Mouse (Mus musculus) intestine, embryonic 14.5 days (tissue): ENCODE measurements around the gene Arid1b. TPM values are rescaled to one million over a fixed set of nuclear protein-coding genes. Genes with fewer than 3 reads are reported as not detected.

ENCODE experiments used
- ATAC-seq: fragments of 200-750 bp; cut with Nextera tagmentation; replicated peaks from 2 replicates; pipeline ENCODE4 v1.8.0; 2017; ENCODE audit warnings: low read depth, moderate number of reproducible peaks, moderate TSS enrichment, moderate library complexity; ENCODE audit not compliant: low FRiP score, low TSS enrichment
- DNase-seq: peaks from one replicate; pipeline ENCODE4 v3.0.0-alpha.2; 2018; ENCODE audit warnings: low spot score
- H3K27ac ChIP-seq: fragments of 300-500 bp; sonication (generic); 2 replicates; pipeline ENCODE4 v1.5.1; 2014; ENCODE audit warnings: low read depth, mild to moderate bottlenecking, control low read depth
- H3K27me3 ChIP-seq: fragments of 300-500 bp; sonication (generic); replicated peaks from 2 replicates; pipeline ENCODE4 v1.6.1; 2014; ENCODE audit warnings: low read length, control low read depth; ENCODE audit not compliant: control insufficient read depth, insufficient read depth
- H3K36me3 ChIP-seq: fragments of 300-500 bp; sonication (generic); 2 replicates; pipeline ENCODE4 v1.6.1; 2014; ENCODE audit warnings: low read length, control low read depth; ENCODE audit not compliant: control insufficient read depth, insufficient read depth
- H3K4me1 ChIP-seq: fragments of 300-500 bp; sonication (generic); replicated peaks from 2 replicates; pipeline ENCODE4 v1.6.1; 2014; ENCODE audit warnings: low read length, control low read depth, mixed read lengths; ENCODE audit not compliant: control insufficient read depth, insufficient read depth
- H3K4me2 ChIP-seq: fragments of 300-500 bp; sonication (generic); 2 replicates; pipeline ENCODE4 v1.6.1; 2014; ENCODE audit warnings: low read length
- H3K4me3 ChIP-seq: fragments of 300-500 bp; sonication (generic); 2 replicates; pipeline ENCODE4 v1.5.1; 2014; ENCODE audit warnings: low read depth, low read length, control low read depth, mixed read lengths
- H3K9ac ChIP-seq: fragments of 300-500 bp; sonication (generic); 2 replicates; pipeline ENCODE4 v1.6.1; 2014; ENCODE audit warnings: mild to moderate bottlenecking, low read length
- H3K9me3 ChIP-seq: fragments of 300-500 bp; sonication (generic); 2 replicates; pipeline ENCODE4 v1.6.1; 2016; ENCODE audit warnings: low read length, control low read depth; ENCODE audit not compliant: control insufficient read depth
- WGBS: fragments of 180-500 bp; shearing (Covaris S2); extraction: QIAGEN DNeasy Blood & Tissue Kit; methylation state at CpG from one replicate; pipeline ENCODE4 v1.1.7; 2014; 5-methylcytosine and 5-hydroxymethylcytosine counted together
- polyA plus RNA-seq: library from polyadenylated mRNA; unstranded; fragments of >200 nt; fragmentation: Nextera tagmentation; extraction: Ambion mirVana; gene quantifications from 2 replicates; pipeline ENCODE4 v1.2.1, GENCODE M21; 2014

Arid1b gene
- polyA plus RNA-seq, 1 experiment from 2014 or later, result 16.4 TPM

DNA sequence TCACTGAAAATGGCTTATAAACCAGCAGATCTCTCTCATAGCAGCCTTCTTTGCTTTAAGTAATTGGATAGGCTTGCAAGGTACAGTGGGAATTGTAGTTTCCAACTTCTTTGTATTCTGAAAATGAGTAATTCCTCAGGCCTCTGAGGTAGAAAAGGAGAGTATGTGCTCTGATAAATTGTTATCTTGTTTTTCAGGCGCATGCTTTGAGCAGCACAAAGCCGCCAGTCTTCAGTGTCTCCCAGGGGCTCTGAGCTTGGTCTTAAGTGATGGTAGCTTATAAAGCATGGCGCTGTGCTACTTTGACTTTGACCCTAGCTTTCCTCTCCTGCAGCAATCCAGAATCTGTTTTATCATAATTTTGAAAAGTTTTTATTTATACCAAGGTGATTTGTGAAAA lies 76.3 kb downstream of the Arid1b start:
- no peaks in the 10 kb centered on the region for H3K36me3 ChIP-seq
- peaks cover 29% of the 10 kb centered on the region; the same call in 1 of the 2 replicates for H3K4me1 ChIP-seq
- DNase-seq (no peak), ATAC-seq (no peak)
- WGBS, result 57% methylated on average over 3 of the region's 3 CpGs
- no peak overlapping the region for H3K4me3 ChIP-seq
- no peaks in the 10 kb centered on the region for H3K9me3 ChIP-seq
- no peak overlapping the region for H3K4me2 ChIP-seq
- no peak overlapping the region for H3K27ac ChIP-seq
- no peaks in the 10 kb centered on the region for H3K27me3 ChIP-seq
- H3K9ac ChIP-seq, result no peak overlapping the region

DNA sequence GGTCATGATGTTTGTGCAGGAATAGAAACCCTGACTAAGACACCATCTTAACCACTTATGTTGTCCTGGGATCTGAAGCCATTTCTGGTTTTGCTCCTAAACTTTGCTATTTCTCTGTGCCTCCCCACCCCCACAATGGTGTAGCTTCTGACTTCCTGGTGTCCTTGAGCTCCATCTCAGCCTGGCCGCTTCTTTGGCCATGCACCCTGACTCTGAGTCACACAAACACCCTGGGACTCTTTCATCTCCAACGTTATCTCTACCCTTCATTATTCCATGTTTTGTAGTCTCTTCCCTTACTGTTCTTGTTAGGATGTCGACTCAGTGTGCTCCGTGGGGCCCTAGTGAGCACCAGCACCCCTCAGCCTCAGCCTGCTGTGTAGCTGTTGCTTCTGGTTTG lies 78.4 kb downstream of the Arid1b start:
- H3K27ac ChIP-seq, result no peak overlapping the region
- H3K36me3 ChIP-seq, result no peaks in the 10 kb centered on the region
- no peak overlapping the region for H3K4me2 ChIP-seq
- H3K4me3 ChIP-seq, result no peak overlapping the region
- H3K9ac ChIP-seq, result no peak overlapping the region
- no peak for DNase-seq
- WGBS, result 69% methylated on average over 4 of the region's 4 CpGs
- H3K9me3 ChIP-seq, result no peaks in the 10 kb centered on the region
- peaks cover 19% of the 10 kb centered on the region; the same call in 1 of the 2 replicates for H3K4me1 ChIP-seq
- ATAC-seq, result no peak
- no peaks in the 10 kb centered on the region for H3K27me3 ChIP-seq

DNA sequence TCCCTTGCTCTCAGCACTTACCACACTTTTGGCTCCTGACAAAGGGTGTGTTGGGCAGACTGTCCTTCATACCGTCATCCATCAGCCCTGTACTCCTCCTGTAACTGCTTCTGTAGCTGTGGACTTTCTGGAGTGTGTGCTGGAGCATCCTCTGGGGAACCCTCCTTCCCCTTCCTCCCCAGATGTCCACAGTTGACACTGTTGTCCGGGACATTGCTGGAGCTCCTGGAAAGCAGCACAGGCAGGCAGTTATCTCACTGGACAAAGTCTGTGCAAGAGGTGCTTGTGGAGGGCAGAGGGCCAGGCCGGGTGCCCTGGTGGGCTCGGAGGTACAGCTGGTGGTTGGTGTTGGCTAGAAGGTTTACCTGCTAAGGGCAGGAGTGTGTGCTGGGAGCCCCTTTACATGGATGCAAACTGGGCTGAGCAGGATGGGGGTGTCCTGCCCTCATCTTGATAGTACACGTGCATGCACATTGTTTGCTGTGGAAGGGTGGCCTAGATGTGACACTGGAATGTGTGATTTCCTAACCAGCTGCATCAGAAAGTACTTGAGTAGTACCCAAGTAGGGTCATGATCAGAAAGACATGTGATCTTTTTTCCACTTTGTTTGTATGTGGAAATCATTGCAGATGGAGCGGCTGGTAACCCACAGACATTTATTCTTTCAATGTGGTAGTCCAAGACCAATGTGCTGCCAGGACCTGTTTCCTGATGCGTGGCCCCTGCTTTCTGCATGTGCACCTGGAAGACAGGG lies 80.8 kb downstream of the Arid1b start:
- no peak for ATAC-seq
- WGBS, result 70% methylated on average over 7 of the region's 7 CpGs
- no peaks in the 10 kb centered on the region for H3K36me3 ChIP-seq
- no peak overlapping the region for H3K9ac ChIP-seq
- no peaks in the 10 kb centered on the region for H3K9me3 ChIP-seq
- no peak overlapping the region for H3K4me2 ChIP-seq
- no peak for DNase-seq
- H3K4me1 ChIP-seq, result peaks cover 5% of the 10 kb centered on the region; the same call in 1 of the 2 replicates
- no peak overlapping the region for H3K27ac ChIP-seq
- H3K4me3 ChIP-seq, result no peak overlapping the region
- H3K27me3 ChIP-seq, result no peaks in the 10 kb centered on the region

DNA sequence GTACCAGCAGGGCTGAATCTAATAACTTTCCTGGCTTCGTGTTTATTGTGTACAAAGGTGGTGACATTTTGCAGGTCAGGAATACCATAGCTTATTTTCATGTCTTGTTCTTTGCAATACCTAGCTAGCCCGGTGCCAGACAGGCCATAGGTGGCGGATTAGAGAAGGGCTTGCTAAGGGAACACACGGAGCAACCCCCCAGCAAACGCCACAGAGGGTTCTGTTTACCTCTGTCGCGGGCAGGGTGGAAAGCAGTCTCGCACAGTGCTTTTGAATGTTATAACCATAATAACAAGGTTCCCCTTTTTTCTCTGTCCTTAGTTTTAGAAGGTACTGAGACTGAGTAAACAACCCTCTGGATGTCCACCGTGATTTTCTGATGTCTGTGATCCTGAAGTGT lies 83.9 kb downstream of the Arid1b start:
- DNase-seq (no peak), ATAC-seq (no peak)
- Histone ChIP-seq H3K36me3 (no peaks in the 10 kb centered on the region), H3K27ac (no peak overlapping the region), H3K4me1 (peaks cover 22% of the 10 kb centered on the region), H3K9me3 (no peaks in the 10 kb centered on the region), H3K4me2 (no peak overlapping the region), H3K9ac (no peak overlapping the region), H3K27me3 (no peaks in the 10 kb centered on the region), H3K4me3 (no peak overlapping the region)
- 48% methylated on average over 9 of the region's 9 CpGs for WGBS

DNA sequence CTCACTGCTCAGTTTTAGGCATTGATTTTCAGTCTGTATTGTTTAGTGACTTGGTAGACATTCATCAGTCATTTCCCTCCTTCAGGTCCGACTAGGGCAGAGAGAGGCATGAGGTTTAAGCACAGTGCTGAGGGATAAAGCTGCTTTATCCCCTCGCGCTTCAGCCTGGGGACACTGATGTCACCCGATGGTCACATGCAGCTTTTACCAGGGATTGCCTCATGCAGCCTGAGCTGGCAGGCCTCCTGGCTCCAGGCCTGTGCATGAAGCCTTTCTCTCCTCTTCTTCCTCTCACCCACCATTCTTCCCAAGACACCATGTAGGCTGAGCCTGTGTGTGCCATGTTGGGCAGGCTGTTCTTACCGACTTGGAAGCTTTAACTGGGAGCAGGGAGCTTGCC lies 84.4 kb downstream of the Arid1b start:
- Histone ChIP-seq H3K4me1 (peaks cover 23% of the 10 kb centered on the region), H3K4me2 (no peak overlapping the region), H3K9ac (no peak overlapping the region), H3K4me3 (no peak overlapping the region), H3K27me3 (no peaks in the 10 kb centered on the region), H3K27ac (no peak overlapping the region), H3K9me3 (no peaks in the 10 kb centered on the region), H3K36me3 (no peaks in the 10 kb centered on the region)
- 71% methylated on average over 5 of the region's 5 CpGs for WGBS
- no peak for DNase-seq
- no peak for ATAC-seq

DNA sequence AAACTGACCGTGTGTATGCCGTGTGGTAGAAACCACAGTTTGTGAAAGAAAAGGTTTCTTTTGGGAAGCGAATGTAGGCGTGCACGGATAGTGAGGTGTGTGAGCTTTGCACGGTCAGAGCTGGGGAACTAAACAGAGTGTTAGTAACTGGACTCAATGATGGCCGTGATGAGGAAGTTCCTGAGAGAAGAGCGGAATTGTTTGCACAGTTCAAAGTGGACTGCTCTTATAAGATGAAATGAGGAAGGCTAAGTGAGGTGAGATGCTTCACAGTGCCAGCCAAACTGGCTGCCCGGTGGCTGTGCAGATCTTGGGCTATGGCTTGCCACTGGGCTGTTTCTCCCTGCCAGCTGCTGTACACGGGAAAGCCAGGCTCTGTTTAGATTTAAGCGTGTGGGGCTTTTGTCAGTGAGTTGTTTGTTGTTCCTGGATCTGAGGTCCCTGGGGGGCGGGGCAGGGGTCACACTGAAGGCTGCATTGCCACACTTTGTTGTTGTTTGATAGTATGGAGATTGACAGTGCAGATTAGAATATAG lies 86.8 kb downstream of the Arid1b start:
- 45% methylated on average over 12 of the region's 12 CpGs for WGBS
- H3K4me3 ChIP-seq, result no peak overlapping the region

DNA sequence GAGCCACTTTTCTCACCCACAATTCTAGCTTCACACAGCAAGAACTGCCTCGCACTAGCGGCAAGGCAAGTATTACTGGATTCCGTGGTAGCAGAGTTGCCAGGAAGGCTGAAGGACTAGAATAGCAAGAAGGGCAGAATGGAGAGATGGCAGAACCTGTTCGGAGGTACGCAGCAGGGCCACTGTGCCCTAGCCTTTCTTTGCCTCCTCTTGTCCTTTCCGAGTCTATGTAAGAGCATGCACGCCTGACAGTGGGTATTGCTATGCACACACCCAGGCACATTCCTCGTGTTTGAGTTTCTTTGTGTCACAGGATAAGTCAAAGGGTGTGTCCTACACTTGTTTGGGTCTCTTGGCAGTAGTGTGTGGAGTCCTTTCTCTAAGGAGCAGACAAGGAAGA lies 88.1 kb downstream of the Arid1b start:
- no peak; the same call in 1 of the 2 replicates for ATAC-seq
- 84% methylated on average over 8 of the region's 8 CpGs for WGBS
- H3K27ac ChIP-seq, result no peak overlapping the region
- no peak overlapping the region for H3K4me2 ChIP-seq
- no peaks in the 10 kb centered on the region for H3K27me3 ChIP-seq
- H3K9ac ChIP-seq, result no peak overlapping the region
- peaks cover 54% of the 10 kb centered on the region for H3K4me1 ChIP-seq
- no peak overlapping the region for H3K4me3 ChIP-seq
- no peaks in the 10 kb centered on the region for H3K9me3 ChIP-seq
- no peaks in the 10 kb centered on the region for H3K36me3 ChIP-seq
- no peak for DNase-seq

More for the DNA sequence above, 86.8 kb downstream of the Arid1b start:
- H3K9me3 ChIP-seq, result no peaks in the 10 kb centered on the region
- H3K27me3 ChIP-seq, result no peaks in the 10 kb centered on the region
- H3K4me1 ChIP-seq, result peaks cover 45% of the 10 kb centered on the region
- no peaks in the 10 kb centered on the region for H3K36me3 ChIP-seq
- no peak for DNase-seq
- H3K4me2 ChIP-seq, result no peak overlapping the region
- no peak overlapping the region for H3K27ac ChIP-seq
- H3K9ac ChIP-seq, result no peak overlapping the region
- 0 out of 2 replicates have a peak, but pooled peaks have one; percentile 17 for ATAC-seq

DNA sequence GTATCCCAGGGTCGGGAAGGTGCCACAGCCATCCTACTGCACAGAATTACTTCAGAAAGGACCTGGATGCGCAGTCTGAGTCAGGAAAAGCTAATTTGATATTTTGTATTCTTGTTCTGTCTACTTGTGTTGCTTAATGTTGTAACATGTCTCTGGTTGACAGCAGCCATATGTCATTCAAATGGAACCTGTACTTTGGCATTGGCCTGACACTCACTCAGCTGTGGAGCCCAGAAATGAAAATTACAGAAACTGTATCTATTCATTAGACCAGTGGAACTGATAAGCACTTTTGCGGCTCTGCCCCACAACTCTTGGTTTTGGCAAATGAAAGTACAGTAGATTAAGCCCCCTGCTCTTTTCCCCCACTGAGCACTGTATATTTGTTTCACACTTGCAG lies 89.4 kb downstream of the Arid1b start:
- H3K4me2 ChIP-seq, result no peak overlapping the region
- WGBS, result 77% methylated on average over 3 of the region's 3 CpGs
- no peak overlapping the region for H3K4me3 ChIP-seq
- H3K9me3 ChIP-seq, result no peaks in the 10 kb centered on the region
- H3K36me3 ChIP-seq, result no peaks in the 10 kb centered on the region
- H3K4me1 ChIP-seq, result peaks cover 54% of the 10 kb centered on the region
- H3K27ac ChIP-seq, result no peak overlapping the region
- DNase-seq, result no peak
- no peaks in the 10 kb centered on the region for H3K27me3 ChIP-seq
- no peak overlapping the region for H3K9ac ChIP-seq
- ATAC-seq, result no peak

DNA sequence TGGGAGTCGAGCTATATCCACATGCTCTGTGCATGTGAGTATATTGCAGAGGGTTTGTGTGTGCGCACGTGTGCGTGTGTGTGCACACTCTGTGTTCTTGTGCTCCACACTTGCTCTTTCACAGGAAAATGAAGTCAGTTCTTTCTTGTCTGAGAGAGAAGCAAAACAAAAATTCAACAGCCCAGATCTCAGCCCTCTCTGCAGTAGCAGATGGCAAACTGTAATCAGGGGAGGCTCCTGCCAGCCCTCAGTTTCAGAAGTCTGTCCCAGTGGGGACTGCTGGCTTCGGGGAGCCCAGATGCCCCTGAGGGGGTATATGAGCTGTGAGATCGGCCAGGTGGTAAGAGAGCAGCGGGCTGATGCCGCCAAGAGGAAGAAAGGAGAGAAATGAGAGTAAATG lies 90.0 kb downstream of the Arid1b start:
- H3K36me3 ChIP-seq, result no peaks in the 10 kb centered on the region
- DNase-seq (no peak), ATAC-seq (no peak)
- no peak overlapping the region for H3K4me3 ChIP-seq
- no peak overlapping the region for H3K4me2 ChIP-seq
- no peaks in the 10 kb centered on the region for H3K9me3 ChIP-seq
- no peaks in the 10 kb centered on the region for H3K27me3 ChIP-seq
- H3K27ac ChIP-seq, result no peak overlapping the region
- 54% methylated on average over 8 of the region's 8 CpGs for WGBS
- no peak overlapping the region for H3K9ac ChIP-seq
- peaks cover 51% of the 10 kb centered on the region for H3K4me1 ChIP-seq
